Mouse (Mus musculus) cerebellum, adult 9-10 months (tissue): ENCODE results near the gene Ephx4.
"Not testable (repeated sequence)": the region's sequence is repeated elsewhere in the genome, so short reads cannot be mapped to it uniquely, and the experiment has no call there.

Experiments
- DNase-seq: peaks from one replicate; pipeline ENCODE4 v3.0.0; 2022

Ephx4 gene

DNA sequence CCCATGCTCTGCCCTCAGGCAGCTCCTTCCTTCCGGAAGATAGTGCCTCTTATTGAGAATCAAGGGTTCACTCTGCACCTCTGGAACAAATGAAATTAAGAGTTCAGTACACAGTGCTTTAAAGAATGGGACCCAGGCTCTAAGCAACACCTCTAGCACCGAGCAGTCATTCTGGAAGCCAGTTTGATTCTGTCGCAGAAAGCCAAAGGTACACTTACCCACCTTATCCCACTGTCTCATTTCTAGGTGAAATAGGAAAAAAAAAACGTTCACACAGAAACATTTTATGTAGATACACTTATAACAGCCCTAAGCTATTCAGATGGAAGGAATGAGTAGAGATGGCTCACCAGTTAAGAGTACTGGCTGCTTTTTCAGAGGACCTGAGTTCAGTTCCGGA lies at the start of gene Ephx4:
Gene Ephx4 (plus strand): TSS at position 301 of the 400 bp plus-strand sequence.
- no peak for DNase-seq

DNA sequence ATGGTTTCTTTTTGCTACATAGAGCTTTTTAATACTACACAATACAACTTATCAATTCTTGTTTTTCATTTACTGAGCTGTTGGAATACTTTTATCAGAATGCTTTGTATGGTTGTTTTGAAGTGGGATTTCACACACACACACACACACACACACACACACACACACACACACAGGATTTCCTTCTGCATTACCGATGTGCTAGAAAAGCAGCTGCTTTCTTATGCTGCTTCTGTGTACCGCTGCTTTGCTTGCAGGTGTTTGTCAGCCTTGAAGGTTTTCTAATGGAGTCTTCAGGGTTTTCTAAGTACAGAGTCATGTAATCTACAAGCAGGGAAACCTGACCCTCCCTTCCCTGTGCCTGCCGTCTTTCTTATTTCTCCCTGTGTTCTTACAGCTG lies 48.6 kb upstream of the Ephx4 start:
- no peak for DNase-seq

DNA sequence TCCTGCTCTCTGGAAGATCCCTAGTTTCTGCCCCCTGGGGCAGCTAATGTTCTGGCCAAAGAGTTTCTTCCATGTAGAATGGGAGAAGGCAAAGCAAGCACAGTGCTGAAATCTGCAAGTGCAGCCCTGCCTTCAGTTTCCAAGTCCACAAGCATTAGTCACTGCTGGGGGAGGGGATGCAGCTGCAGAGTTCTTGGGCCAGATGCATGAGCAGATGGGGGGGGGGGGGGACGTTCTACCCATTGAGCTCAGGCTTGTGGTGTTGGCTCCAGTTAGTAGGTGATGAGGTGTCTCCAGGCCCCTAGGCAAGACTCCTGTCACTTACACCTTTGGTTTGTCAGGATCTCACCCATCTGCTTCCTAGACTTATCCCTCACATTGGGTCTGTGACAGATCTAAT lies 46.7 kb upstream of the Ephx4 start:
- no peak for DNase-seq

DNA sequence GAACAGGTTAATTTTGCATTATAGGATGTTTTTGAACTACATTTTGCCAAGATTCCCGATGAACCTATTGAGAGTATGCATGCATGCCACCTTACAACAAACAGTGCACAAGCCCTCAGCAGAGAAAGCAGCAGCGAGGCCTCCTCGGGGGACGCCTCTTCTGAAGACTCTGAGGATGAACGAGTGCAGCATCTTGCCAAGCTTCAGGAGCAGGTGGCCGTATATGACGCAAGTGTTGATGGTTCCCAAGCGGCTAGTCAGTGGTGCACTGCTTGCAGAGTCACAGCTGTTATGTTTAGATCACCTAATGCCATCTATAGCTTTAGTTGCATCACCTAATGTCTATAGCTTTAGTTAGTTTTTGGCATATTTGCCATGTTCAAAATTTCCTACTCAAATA lies 44.8 kb upstream of the Ephx4 start:
- no peak for DNase-seq

DNA sequence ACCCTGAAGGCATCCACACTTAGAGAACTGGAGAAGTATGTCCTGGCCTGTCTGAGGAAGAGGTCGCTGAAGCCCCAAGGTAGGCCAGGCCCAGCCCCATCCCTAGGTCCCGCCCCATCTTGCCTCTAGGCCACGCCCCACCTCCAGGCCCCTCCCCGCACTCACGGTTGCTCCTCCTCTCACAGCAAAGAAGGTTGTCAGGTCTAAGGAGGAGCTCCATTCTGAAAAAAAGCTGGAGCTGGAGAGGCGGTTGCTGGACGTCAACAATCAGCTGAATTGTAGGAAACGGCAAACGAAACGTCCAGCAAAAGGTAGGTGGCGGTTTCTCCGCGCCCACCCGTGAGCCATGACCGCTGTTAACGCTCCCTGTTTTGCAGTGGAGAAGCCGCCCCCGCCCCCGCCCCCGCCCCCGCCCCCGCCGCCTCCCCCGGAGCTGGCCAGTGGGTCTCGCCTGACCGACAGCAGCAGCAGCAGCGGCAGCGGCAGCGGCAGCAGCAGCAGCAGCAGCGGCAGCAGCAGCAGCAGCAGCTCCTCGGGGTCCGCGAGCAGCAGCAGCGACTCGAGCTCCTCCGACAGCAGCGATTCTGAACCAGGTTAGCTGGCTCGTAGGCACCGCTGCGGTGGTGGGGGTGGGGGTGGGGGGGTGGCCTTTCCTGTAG lies 43.0 kb upstream of the Ephx4 start:
- peak; percentile 91 for DNase-seq

DNA sequence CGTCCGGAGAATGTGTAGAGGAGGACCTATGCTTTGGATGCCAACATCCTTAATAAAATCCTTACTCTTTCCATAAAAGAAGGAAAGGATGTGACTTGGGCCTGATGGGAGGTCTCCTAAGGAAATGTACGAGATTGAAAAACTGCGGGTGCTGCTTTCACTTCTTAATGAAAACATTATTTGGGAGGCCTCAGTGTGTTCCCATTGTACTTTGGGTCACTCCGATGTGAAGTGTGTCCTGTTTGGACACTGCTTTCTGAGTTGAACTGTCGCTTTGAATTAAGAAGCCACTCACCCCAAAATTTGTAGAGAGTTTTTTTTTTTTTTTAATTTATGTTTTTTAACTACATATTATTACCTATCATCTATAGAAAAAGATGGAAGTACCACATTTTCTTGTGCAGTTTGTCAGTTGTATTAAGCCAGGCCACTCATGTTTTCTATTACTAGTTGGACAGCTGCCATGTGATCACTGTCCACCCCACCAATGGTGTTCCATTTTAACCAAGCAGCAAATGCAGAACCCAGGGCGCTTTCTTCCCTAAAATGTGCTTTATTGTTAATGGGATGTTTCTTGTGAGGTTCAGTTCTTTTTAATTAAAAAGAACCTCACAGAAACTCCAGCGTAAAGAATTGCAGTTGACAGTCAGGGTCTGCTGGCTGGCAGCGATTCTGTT lies 42.3 kb upstream of the Ephx4 start:
- peak; percentile 47 for DNase-seq

DNA sequence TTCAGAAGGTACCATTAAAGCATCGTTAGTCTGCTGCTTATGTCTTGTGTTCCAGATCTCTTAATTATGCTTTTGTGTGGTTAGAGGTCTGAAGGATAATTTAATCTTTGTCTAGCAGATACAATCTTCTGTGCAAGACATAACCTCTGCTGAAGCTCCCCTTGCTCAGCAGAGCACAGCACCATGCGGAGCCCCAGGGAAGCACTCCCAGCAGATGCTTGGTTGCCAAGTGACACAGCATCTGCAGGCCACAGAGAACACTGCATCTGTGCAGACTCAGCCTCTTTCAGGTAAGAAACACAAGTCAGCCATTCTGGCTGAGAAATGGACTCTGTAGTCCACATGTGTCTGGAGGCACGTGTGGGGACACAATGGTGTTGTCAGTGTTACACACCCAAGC lies 32.5 kb upstream of the Ephx4 start:
- DNase-seq: no peak

DNA sequence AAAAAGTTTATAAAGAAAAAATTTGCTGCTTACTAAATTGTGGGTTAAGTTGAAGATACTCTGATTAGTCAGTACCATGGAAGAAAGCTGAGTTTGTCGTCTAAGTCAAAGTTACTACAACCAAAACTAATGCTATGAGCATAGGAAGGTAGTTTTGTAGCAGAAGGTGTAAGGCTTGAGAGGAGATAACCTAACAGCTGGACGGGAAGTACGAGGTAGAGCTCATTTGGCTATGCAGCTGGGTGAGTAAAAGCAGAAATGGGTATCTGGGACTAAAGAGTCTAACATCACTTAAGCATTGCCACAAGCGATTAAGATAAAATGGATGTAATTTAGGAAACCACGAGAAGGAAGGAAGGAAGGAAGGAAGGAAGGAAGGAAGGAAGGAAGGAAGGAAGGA lies 31.2 kb upstream of the Ephx4 start:
- DNase-seq: no peak

DNA sequence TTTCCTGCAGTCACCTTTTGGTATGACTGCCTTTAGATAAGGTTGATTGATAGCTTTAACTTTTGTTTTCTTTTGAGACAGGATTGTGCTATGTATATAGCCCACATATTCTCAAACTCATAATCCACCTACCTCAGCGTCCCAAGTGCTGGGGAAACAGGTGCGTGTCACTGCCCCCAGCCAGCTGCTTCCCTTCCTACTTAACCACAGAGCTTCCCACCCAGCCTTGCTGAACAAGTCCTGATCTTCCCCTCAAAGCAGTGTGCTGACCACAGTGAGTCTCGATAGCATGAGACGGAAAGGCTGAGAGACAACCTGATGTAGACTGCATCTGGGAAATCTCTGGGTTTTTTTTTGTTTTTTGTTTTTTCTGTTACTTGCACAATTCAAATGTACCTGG lies 29.3 kb upstream of the Ephx4 start:
- no peak for DNase-seq

DNA sequence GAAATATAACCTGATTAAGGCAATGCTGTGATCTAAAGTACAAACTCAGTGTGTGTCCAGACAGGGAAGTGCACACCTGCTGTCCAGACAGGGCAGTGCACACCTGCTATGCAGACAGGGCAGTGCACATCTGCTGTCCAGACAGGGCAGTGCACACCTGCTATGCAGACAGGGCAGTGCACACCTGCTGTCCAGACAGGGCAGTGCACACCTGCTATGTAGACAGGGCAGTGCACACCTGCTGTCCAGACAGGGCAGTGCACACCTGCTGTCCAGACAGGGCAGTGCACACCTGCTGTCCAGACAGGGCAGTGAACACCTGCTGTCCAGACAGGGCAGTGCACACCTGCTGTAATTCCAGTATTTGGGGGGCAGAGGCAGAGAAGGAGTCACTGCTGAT lies 16.1 kb upstream of the Ephx4 start:
- not testable (repeated sequence) for DNase-seq

DNA sequence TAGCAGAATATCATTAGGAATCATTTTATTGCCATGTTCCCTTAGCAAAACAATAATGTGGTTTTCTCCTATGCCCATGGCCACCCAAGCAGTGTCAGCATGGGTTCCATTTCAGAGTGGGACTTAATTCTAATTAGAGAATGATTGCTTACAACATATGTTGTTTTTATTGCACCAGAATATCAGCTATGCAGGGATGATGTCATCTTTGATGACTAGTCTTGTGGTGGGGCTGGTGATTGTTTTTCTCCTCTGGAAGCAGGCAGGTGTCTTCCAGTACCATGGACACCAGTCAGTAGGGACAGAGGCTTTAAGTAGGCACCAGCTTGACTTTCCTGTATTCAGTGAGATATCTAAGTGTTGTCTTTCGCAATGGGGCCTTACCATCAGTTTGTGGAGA lies 14.7 kb upstream of the Ephx4 start:
- DNase-seq: no peak

DNA sequence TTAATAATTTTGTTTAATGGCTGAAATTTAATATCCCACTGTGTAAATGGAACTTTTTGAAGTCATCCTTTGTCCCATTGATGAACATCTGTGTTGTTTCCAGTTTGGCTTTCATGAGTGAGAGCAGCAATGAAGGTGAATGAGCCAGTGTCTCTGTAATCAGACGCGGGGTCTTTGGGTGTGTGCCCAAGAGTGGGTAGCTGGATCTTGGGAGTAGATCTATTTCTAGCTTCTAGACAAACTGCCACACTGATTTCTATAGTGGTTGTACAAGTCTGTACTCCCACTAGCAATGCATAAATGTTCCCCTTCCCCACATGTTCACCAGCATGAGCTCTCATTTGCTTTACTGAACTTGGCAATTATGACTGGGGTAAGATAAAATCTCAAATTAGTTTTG lies 13.2 kb upstream of the Ephx4 start:
- DNase-seq: no peak

DNA sequence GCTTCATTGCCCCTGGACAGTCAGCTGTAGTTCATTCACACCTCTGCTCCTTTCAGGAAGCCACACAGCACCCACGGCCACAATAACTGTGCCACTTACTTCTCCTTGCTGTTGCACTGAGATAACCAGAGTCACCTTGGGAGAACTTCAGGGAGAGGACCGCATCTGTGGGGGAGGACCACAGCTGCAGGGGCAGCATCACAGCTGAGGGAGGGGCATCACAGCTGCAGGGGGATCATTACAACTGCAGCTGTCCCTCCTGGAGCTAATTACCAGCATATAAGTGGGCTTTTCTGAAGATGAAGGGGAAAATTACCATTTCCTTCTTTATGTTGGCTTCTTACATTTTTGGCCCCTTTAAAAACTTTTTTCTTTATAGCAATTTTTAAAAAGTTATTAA lies 8.1 kb upstream of the Ephx4 start:
- DNase-seq: no peak

DNA sequence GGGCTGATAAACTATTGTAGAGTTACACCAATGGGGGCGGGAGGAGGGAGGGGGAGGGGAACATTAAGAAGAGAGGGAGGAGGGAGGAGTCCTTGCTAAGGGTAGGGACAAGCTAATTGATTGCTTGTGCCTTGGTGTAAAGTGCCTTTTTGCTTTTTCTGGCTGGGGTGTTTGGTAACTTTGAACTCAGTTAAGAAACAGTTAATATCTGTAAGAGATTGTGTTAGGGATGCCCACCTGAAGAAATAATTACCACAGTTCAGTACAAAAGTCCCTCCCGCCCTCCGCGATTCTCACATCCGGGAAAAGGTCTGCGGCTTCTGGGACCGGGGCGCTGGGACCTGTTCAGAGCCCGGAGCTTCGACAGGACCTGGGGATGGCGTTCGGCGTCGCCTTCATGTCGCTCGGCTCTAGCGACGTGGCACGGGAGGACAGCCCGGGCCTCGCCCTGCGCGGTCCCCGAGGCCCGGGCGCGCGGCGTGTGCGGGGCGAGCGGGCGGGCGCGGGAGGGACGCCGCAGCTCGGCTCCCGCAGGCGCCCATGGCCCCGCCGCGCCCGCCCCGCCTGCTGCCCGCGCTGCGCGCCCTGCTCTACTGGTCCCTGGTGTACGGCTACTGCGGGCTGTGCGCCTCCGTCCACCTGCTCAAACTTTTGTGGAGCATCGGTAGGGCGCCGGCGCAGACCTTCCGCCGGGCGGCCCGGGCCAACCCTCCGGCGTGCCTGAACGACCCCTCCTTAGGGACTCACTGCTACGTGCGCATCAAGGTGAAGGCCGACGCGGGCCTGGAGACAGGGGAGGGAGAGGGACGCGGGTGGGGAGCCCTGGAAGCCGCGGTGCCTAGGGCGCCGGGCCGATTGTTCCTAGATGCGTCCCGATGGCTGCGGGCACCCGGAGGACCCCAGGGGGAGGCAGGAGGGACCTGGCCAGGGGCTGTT lies 743 bp downstream of the Ephx4 start:
- peak; percentile 64 for DNase-seq

DNA sequence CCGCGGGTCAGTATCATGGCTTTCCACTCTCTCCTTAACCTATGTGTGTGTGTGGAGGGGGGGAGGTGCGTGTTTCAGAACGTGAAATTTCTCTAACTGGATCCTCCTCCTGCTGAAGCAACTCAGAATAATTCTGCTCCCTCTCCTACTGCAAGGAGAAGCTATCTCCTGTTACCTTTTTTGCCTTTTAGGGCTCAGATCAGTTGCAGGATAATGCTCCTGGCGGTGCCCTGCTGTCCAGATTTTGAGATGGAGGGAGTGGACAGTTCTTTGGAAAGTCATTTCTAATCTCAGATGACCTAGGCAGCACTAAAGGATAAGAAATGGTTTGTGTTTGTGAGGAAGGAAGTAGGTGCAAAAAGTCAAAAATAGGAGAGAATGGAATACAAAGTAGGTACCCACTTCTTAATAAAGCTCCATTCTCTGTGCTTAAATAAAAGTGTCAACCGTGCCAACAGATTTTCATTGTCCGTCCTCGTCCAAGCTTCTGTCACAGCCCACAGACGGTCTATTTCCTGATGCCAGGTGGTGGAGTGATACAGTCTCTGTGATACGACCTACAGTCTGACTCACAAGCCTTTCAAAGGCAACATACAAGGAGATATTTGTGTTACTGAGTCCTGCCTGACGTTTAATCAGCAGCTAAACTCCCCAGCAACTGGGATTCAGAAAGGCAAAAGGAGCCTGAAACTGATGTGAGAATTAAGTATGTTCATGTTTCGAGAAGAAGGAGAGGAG lies 1.6 kb downstream of the Ephx4 start:
- DNase-seq: peak; percentile 81

DNA sequence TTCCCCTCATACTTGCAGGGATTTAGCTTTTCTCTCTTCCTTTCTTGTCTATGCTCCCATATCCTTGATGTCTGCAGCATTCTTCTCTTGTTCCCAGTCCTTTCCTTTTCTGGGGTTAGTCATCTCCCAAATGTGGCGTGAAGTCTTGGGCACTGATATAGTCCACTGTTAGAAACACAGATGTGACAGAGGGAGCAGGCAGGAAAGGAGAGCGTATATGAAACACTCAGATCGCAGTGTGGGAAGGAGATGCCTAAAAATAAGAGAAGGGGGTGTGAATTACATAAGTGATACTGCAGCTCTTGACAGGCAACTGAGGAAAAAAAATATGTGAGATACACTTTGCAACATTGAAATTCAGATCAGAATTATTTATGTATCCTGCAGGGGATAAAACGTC lies 2.8 kb downstream of the Ephx4 start:
- no peak for DNase-seq

DNA sequence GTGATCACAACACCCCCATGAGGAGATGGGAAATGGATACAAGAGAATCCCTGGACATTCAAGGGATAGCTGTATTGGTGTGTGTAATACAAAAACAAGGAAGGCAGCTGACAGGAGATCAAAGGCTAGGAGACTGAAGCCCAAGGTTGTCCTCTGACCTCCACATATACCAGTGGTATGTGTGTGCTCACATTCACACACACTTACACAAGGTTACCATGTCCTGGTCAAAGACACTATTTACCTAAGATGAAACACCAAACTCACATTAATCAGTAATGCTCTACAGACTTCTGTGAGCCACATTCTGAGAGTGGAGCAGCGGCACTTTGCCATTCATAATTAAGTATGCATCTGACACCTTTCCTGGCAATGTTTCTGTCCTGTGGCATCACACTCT lies 7.8 kb downstream of the Ephx4 start:
- no peak for DNase-seq

DNA sequence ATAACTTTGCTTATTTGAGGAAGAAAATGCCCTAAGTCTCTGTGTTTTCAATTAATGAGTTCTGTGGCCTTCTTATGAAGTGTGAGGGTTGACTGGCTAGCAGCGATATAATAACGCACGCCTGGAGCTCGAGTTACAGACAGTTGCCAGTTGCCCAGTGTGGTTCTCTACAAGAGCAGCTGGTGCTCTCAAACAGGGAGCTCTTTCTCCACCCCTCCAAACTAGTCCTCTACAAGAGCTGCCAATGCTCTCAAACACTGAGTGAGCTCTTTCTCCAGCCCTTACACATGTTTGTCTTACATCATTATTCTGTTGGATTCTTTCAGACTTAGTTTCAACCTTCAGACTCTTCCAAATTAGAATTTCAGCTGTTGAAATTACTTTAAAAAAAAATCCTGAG lies 8.8 kb downstream of the Ephx4 start:
- DNase-seq: peak; percentile 61

DNA sequence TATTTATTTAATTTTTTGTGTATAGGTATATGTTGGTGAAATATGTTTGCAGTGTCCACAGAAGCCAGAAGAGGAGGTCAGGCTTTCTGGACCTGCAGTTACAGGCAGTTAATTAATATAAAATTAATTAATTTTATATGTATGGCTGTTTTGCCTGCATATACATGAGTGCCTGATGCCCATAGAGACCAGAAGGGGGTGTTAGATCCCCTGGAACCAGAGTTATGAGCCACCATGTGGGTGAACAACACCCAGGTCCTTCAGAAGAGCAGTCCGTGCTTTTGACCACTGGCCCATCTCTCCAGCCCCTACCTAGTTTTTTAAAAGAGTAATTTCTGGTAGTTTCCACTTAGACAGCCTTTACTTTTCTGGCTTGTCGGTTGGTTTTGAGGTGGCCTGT lies 9.7 kb downstream of the Ephx4 start:
- DNase-seq: no peak

DNA sequence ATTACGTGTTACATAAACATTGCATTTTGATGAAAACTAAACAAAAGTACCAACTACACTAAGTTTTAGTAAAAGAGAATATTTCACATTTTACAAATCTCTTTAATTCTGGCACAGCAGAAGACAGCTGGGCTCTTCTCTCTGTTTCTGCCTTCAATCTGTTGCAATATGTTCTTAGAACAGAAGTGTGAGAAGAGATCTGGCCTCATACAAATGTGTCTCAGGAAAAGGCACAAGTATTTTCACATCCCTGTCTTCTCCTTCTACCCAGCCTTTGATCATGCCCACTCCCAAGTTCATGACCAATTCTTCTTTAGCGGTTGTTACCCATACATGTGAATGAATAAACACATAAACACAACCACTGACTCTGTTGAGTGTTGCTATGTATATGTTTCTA lies 12.6 kb downstream of the Ephx4 start:
- no peak for DNase-seq

DNA sequence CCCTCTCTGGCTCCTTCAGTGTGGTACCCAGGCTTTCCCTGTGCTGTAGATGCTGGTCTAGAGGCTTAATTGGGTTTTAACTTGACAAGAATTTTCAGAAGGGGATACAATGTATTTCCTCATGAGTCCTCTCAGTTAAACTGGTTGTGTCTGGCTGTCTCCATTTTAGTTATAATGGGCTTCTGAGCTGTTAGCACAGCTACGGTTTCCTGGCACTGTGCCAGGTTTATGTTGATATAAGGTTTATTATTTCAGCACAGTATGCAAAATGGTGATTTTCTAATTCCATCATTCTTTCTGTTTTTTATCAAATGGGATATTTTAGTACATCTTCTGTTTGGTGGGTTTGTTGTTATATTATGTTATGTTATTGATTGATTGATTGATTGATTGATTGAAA lies 19.1 kb downstream of the Ephx4 start:
- DNase-seq: no peak

DNA sequence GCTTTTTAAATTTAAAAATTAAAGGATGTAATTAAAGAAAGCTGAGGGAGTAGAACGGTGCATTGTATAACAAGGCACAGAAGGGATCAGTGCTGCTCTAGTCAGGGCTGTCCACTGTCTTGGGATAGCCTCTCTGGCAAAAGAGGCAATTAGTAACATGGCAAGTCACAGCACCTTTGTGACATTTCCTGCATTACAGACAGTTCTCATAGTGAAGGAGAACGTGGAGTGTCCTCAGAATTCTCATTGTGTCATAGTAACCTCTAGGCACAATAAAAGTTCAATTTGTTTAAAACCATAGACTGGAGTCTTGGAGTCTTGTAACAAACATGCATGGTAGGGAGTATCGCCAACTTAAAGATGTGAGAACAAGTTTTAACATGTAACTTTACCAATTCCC lies 28.7 kb downstream of the Ephx4 start, which contains the start of gene Lpcat2b:
Gene Lpcat2b (plus strand): TSS at position 301 of the 400 bp plus-strand sequence.
- DNase-seq: no peak

DNA sequence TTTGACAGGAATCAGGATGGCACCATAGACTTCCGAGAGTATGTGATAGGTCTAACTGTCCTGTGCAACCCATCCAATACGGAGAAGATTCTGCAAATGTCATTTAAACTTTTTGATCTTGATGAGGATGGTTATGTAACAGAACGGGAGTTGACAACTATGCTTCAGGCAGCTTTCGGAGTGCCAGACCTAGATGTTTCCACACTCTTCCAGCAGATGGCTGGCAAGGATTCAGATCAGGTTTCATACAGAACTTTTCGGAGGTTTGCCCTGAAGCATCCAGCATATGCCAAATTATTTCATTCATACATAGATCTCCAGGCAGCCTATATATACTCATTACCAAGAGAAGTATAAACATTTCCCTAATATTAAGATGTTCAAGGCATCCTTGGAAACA lies 31.5 kb downstream of the Ephx4 start:
- DNase-seq: no peak
